Mouse (Mus musculus) liver, embryonic 14 days (tissue): ENCODE results near the gene Mrm3. TPM values are rescaled to one million over a fixed set of nuclear protein-coding genes. Genes with fewer than 3 reads are reported as not detected.

Experiments
- polyA plus RNA-seq: library from polyadenylated mRNA; depleted of rRNA; stranded (reverse); fragments of >200 nt; gene quantifications from 2 replicates; pipeline ENCODE4 v1.2.3, GENCODE M21; 2012; rRNA removed

Gene Mrm3
- 11.3 and 11.7 TPM in 2 replicates for polyA plus RNA-seq

GRCm38 (mm10) chr11:76242901-76243810 is at the start of gene Mrm3, which contains the start of gene Glod4:
Mrm3 (plus strand) TSS chr11:76243715.
Glod4 (minus strand) TSS chr11:76243725.

DNA sequence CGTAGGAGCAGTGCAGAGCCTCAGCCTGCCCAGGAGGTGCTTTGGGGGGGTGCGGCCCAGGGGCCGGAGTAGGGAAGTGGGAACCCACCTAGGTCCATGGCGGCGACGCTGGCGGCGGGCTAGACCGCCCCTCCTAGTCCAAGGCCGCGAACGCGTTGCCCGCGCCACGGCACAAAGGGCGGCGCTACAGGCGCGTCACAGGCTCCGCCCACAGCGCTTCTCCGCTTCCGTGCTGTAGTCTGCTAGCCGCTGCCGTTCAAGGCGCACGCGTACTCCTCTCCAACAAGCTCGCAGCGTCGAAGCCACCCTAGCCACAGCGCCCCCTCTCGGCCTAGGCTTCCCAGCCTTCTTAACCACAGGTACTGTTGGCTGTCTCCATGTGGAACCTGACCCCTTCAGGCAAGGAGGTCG is 26.1 kb upstream of the Mrm3 start, which contains the start of the genes Dbil5 and Gemin4:
Gene Dbil5 (plus strand): TSS at position 219 of the 411 bp plus-strand sequence.
Gene Gemin4 (minus strand): TSS at position 275 of the 411 bp plus-strand sequence.

Other genes with a start within 250 kb of the Mrm3 start
- not detected in 2 replicates for gene 1700016K19Rik, start 243.8 kb upstream of the Mrm3 start, polyA plus RNA-seq
- gene Rflnb, start 215.9 kb upstream of the Mrm3 start, polyA plus RNA-seq: 1.4 and 1.6 TPM in 2 replicates
- gene Vps53, start 64.1 kb upstream of the Mrm3 start, polyA plus RNA-seq: 9.9 and 10.8 TPM in 2 replicates
- 2.9 and 3.1 TPM in 2 replicates for gene Fam57a, start 64.0 kb upstream of the Mrm3 start, polyA plus RNA-seq
- 0.43 and 0.54 TPM in 2 replicates for gene Dbil5, start 26.1 kb upstream of the Mrm3 start, polyA plus RNA-seq
- gene Gemin4, start 26.1 kb upstream of the Mrm3 start, polyA plus RNA-seq: 5.7 and 7.3 TPM in 2 replicates
- 21.1 and 21.5 TPM in 2 replicates for gene Glod4, start within 50 bp of the Mrm3 start, polyA plus RNA-seq
- 2.1 and 2.4 TPM in 2 replicates for gene Nxn, start 155.4 kb downstream of the Mrm3 start, polyA plus RNA-seq
- gene Timm22, start 163.2 kb downstream of the Mrm3 start, polyA plus RNA-seq: 11.1 and 13.1 TPM in 2 replicates